In the genomic region with DNA sequence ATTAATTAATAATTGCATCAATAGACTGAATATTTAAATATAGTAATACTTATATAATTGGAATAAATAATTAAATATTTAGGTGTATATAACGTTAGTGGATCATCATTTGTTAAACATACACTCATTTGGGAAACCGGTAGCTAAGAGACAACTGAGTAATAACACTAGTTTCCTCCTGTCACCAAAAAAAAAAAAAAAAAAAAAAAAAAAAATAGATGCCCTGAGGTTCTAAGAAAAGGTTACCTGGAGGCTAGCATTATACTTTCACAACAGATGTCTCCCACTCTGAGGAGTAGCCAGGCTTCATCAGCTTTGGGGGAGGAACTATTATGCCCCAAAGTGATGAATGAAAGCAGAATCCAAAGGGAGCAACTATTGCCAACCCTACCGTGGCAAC, we compare ENCODE assay signal across 2 mouse cellular contexts.
TF ChIP-seq lines count a peak whose summit lies in the region.

No protein-coding gene starts in this region.

TF ChIP-seq in CH12.LX, 34 proteins besides CTCF, POLR2A, EP300 and RAD21:
- TF ChIP-seq ELF1 (IDR thresholded peaks at IDR 0.05; ENCODE audit: low read depth, low read length) (no peak), ZKSCAN1 (IDR thresholded peaks at IDR 0.05; ENCODE audit: borderline replicate concordance, low read depth, low read length) (no peak), SMC3 (IDR thresholded peaks at IDR 0.05; ENCODE audit: low read depth, low read length) (no peak), TBP (conservative IDR thresholded peaks at IDR 0.05; ENCODE audit: low read depth, low read length) (no peak), USF1 (IDR thresholded peaks at IDR 0.05; ENCODE audit: low read depth, low read length) (no peak), KAT2A (IDR thresholded peaks at IDR 0.05; ENCODE audit: insufficient replicate concordance, low read length) (no peak), E2F4 (IDR thresholded peaks at IDR 0.05; ENCODE audit: insufficient replicate concordance, low read depth, low read length) (no peak), ETS1 (conservative IDR thresholded peaks at IDR 0.05; ENCODE audit: low read depth, low read length) (no peak), MYC (IDR thresholded peaks at IDR 0.05; ENCODE audit: low read depth, low read length) (no peak), ZC3H11A (IDR thresholded peaks at IDR 0.05; ENCODE audit: low read depth, low read length) (no peak), JUND (conservative IDR thresholded peaks at IDR 0.05; ENCODE audit: low read depth, low read length) (peak; percentile 18; the same call in 1 of the 2 replicates), PAX5 (IDR thresholded peaks at IDR 0.05; ENCODE audit: low read length) (no peak), ZNF384 (IDR thresholded peaks at IDR 0.05; ENCODE audit: low read depth, low read length) (peak; percentile 94), POLR2AphosphoS2 (IDR thresholded peaks at IDR 0.05; ENCODE audit: low read depth, low read length) (no peak), IRF4 (IDR thresholded peaks at IDR 0.05; ENCODE audit: low read depth, low read length) (peak; percentile 28; the same call in 1 of the 2 replicates), NELFE (IDR thresholded peaks at IDR 0.05; ENCODE audit: low read depth, low read length) (no peak), RCOR1 (conservative IDR thresholded peaks at IDR 0.05; ENCODE audit: low read depth, low read length) (no peak)

TF ChIP-seq in MEL, 35 proteins besides CTCF, POLR2A, EP300 and RAD21:
- TF ChIP-seq ZNF384 (IDR thresholded peaks at IDR 0.05; ENCODE audit: low read depth, low read length) (peak; percentile 43), MAFK (IDR thresholded peaks at IDR 0.05; ENCODE audit: borderline replicate concordance, low read depth, low read length) (no peak)
